Mouse (Mus musculus): Measurements from ENCODE around the gene Cxcl17. TPM values are rescaled to one million over a fixed set of nuclear protein-coding genes. Genes with fewer than 3 reads are reported as not detected.
A peak's percentile ranks its signal among the peaks of the same experiment; 100 is the strongest.

Gene Cxcl17
- total RNA-seq, 1 experiment, result 0.31 TPM

- H3K4me3 ChIP-seq (ENCODE audit: insufficient read depth in 1 of 2, low read depth in 1 of 2, low read length in 2 of 2, poor library complexity in 1 of 2, severe bottlenecking in 1 of 2), result 0 out of 4 replicates have a peak overlapping the region, but pooled peaks of 1 of the 2 experiments have one; percentile 2
- no peak for DNase-seq (ENCODE audit: low read depth, low spot score)
- in situ Hi-C loops (cut with MboI; ENCODE audit: low sequenced_read_pairs in 2 of 2, unreplicated experiment in 2 of 2), result no loop called here
These were observed 37.5 kb upstream of the Cxcl17 start for GRCm38 (mm10) chr7:25449913-25450890.

DNA sequence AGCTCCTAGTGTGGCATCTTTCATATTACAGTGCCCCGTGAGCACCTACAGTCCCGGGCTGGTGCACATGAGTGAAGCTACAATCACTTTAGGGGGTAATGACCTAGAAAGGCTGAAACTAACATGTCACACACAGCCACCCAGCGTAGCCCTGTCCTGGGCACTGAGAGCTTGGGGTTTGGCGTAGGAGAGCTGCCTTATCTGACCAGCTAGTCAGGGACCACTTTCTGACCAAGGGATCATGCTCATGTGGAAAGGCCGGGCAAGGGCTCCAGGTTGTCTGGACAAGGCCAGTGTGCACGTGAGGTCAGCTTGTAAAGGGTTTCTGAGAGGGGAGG is 28.1 kb upstream of the Cxcl17 start:
- Histone ChIP-seq H3K4me1 (ENCODE audit: control insufficient read depth in 2 of 2, insufficient read depth in 2 of 2, low read length in 2 of 2, poor library complexity in 1 of 2) (peaks cover 12 to 14% of the 10 kb centered on the region in 2 experiments), H3K4me3 (ENCODE audit: insufficient read depth in 1 of 2, low read depth in 1 of 2, low read length in 2 of 2, poor library complexity in 1 of 2, severe bottlenecking in 1 of 2) (no peak overlapping the region), H3K27ac (ENCODE audit: insufficient read depth, low read depth, low read length, poor library complexity, severe bottlenecking) (no peak overlapping the region), H3K9ac (ENCODE audit: insufficient read depth, low read depth, low read length, poor library complexity, severe bottlenecking) (no peak overlapping the region), H3K36me3 (ENCODE audit: control insufficient read depth, insufficient read depth, low read length, poor library complexity, severe bottlenecking) (no peaks in the 10 kb centered on the region; the same call in 1 of the 2 replicates), H3K9me3 (ENCODE audit: control insufficient read depth, insufficient read depth, low read depth, low read length) (no peaks in the 10 kb centered on the region)
- no peak for DNase-seq (ENCODE audit: low read depth, low spot score)
- TF ChIP-seq CHD2 (IDR thresholded peaks at IDR 0.05; ENCODE audit: low read depth, low read length), result no peak
- TF ChIP-seq HCFC1 (IDR thresholded peaks at IDR 0.05; ENCODE audit: borderline replicate concordance, insufficient read depth, low read length), result no peak
- TF ChIP-seq ZNF384 (IDR thresholded peaks at IDR 0.05; ENCODE audit: low read depth, low read length), result no peak
- no peak for TF ChIP-seq ZC3H11A (IDR thresholded peaks at IDR 0.05; ENCODE audit: borderline replicate concordance, low read depth, low read length)
- TF ChIP-seq MAFK (IDR thresholded peaks at IDR 0.05; ENCODE audit: insufficient read depth, low read depth, low read length), result no peak
- in situ Hi-C loops (cut with MboI; ENCODE audit: low sequenced_read_pairs in 2 of 2, unreplicated experiment in 2 of 2), result no loop called here

More at GRCm38 (mm10) chr7:25449913-25450890, 37.5 kb upstream of the Cxcl17 start:
- no peak overlapping the region for H3K27ac ChIP-seq (ENCODE audit: insufficient read depth, low read depth, low read length, poor library complexity, severe bottlenecking)
- TF ChIP-seq MAFK (IDR thresholded peaks at IDR 0.05; ENCODE audit: insufficient read depth, low read depth, low read length), result no peak
- no peak overlapping the region for H3K9ac ChIP-seq (ENCODE audit: insufficient read depth, low read depth, low read length, poor library complexity, severe bottlenecking)
- H3K36me3 ChIP-seq (ENCODE audit: control insufficient read depth, insufficient read depth, low read length, poor library complexity, severe bottlenecking), result no peaks in the 10 kb centered on the region
- H3K4me1 ChIP-seq (ENCODE audit: control insufficient read depth in 2 of 2, insufficient read depth in 2 of 2, low read length in 2 of 2, poor library complexity in 1 of 2), result peaks cover 5 to 8% of the 10 kb centered on the region in 2 experiments
- no peaks in the 10 kb centered on the region for H3K9me3 ChIP-seq (ENCODE audit: control insufficient read depth, insufficient read depth, low read depth, low read length)

DNA sequence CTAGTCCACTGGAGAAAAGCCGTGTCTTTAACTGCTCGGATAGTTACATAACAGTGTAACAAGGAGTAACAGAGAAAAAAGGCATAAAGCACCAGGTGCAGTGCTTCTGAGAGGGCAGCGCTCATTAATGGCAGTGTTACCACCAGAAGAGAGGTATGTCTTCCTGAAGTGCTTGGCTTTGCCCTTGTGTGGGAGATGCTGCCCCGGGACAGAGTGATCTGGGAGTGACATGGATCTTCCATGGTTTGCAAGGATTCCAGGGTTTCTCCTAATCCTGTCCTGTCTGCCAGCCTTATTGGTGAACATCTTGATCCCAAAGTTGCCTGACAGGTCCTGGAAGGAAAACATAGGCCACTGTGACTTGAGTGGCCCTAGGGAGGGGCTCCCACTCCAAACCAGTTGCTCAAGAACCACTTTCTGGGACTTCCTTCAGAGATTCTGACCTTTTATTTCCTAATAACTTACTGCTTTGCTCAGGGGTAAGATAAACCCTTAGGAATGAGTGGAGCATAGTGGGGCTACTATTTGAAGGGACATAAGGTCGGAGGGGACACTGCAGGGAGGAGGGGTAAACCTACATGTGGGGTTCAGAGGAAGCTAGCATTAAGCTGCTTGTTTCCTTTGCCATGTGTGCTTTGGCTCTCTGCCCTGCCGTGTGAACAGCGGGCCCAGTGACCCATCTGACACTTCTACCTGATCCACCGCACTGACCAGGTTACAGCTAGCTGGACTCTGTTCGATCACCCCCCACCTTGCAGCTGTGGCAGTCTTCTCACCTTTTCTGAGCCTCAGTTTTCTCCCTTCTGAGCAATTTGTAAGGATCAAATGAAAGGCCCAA is 27.5 kb upstream of the Cxcl17 start:
- H3K36me3 ChIP-seq (ENCODE audit: control insufficient read depth, insufficient read depth, low read length, poor library complexity, severe bottlenecking), result no peaks in the 10 kb centered on the region; the same call in 1 of the 2 replicates
- H3K4me1 ChIP-seq (ENCODE audit: control insufficient read depth in 2 of 2, insufficient read depth in 2 of 2, low read length in 2 of 2, poor library complexity in 1 of 2), result peaks cover 17 to 18% of the 10 kb centered on the region in 2 experiments
- DNase-seq (ENCODE audit: low read depth, low spot score), result no peak
- no peak overlapping the region for H3K9ac ChIP-seq (ENCODE audit: insufficient read depth, low read depth, low read length, poor library complexity, severe bottlenecking)
- H3K4me3 ChIP-seq (ENCODE audit: insufficient read depth in 1 of 2, low read depth in 1 of 2, low read length in 2 of 2, poor library complexity in 1 of 2, severe bottlenecking in 1 of 2), result no peak overlapping the region
- in situ Hi-C loops (cut with MboI; ENCODE audit: low sequenced_read_pairs in 2 of 2, unreplicated experiment in 2 of 2), result no loop called here
- no peak overlapping the region for H3K27ac ChIP-seq (ENCODE audit: insufficient read depth, low read depth, low read length, poor library complexity, severe bottlenecking)
- no peaks in the 10 kb centered on the region for H3K9me3 ChIP-seq (ENCODE audit: control insufficient read depth, insufficient read depth, low read depth, low read length)
- TF ChIP-seq CHD2 (IDR thresholded peaks at IDR 0.05; ENCODE audit: low read depth, low read length), result no peak

DNA sequence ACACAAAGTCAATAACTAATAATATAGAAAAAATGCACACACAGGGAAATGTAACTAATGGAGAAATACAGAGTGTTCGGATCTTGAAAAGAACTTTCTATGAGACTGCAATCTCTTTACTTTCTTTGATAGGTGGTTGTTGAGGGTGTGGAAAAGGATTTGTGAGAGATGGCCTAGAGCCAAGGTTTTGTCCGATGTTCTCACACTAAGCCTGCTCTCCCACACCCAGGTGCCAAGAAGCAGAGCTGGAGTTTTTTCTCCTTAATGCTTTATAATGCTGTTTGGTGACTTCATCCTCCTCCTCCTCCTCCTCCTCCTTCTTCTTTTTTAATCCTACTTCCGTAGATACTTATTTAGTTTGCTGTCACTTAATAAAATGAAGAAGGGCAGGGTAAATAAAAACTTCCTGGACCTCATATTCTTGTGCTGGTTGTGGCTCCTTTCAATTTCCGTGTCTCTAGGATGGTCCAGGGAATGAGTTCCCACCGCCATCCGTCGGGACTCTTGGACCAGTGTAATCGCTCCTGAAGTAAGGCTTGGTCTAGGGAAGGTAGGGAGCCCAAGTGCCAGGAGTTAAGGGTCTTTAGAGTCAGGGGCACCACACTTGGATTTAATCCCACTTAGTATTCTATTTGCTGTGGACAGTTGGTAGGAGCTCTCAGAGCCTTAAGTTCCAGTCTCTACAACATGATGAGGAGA is 26.6 kb upstream of the Cxcl17 start:
- H3K27ac ChIP-seq (ENCODE audit: insufficient read depth, low read depth, low read length, poor library complexity, severe bottlenecking), result no peak overlapping the region
- H3K4me3 ChIP-seq (ENCODE audit: insufficient read depth in 1 of 2, low read depth in 1 of 2, low read length in 2 of 2, poor library complexity in 1 of 2, severe bottlenecking in 1 of 2), result no peak overlapping the region
- H3K4me1 ChIP-seq (ENCODE audit: control insufficient read depth in 2 of 2, insufficient read depth in 2 of 2, low read length in 2 of 2, poor library complexity in 1 of 2), result peaks cover 26% of the 10 kb centered on the region in 2 experiments
- H3K9ac ChIP-seq (ENCODE audit: insufficient read depth, low read depth, low read length, poor library complexity, severe bottlenecking), result no peak overlapping the region
- no peak for TF ChIP-seq MAFK (IDR thresholded peaks at IDR 0.05; ENCODE audit: insufficient read depth, low read depth, low read length)
- no peak for TF ChIP-seq ZNF384 (IDR thresholded peaks at IDR 0.05; ENCODE audit: low read depth, low read length)
- no peak for TF ChIP-seq ZC3H11A (IDR thresholded peaks at IDR 0.05; ENCODE audit: borderline replicate concordance, low read depth, low read length)
- TF ChIP-seq CHD2 (IDR thresholded peaks at IDR 0.05; ENCODE audit: low read depth, low read length), result no peak
- no peak for TF ChIP-seq HCFC1 (IDR thresholded peaks at IDR 0.05; ENCODE audit: borderline replicate concordance, insufficient read depth, low read length)
- H3K36me3 ChIP-seq (ENCODE audit: control insufficient read depth, insufficient read depth, low read length, poor library complexity, severe bottlenecking), result no peaks in the 10 kb centered on the region; the same call in 1 of the 2 replicates
- DNase-seq (ENCODE audit: low read depth, low spot score), result no peak
- in situ Hi-C loops (cut with MboI; ENCODE audit: low sequenced_read_pairs in 2 of 2, unreplicated experiment in 2 of 2), result no loop called here
- H3K9me3 ChIP-seq (ENCODE audit: control insufficient read depth, insufficient read depth, low read depth, low read length), result no peaks in the 10 kb centered on the region

Measured in ES-E14 (cell line).